Mouse (Mus musculus): ENCODE results near the gene Unc13b. TPM values are rescaled to one million over a fixed set of nuclear protein-coding genes. Genes with fewer than 3 reads are reported as not detected.
A peak's percentile ranks its signal among the peaks of the same experiment; 100 is the strongest.

The Unc13b gene
- polyA plus RNA-seq, 1 experiment from 2014 or later: 19.7 TPM

DNA sequence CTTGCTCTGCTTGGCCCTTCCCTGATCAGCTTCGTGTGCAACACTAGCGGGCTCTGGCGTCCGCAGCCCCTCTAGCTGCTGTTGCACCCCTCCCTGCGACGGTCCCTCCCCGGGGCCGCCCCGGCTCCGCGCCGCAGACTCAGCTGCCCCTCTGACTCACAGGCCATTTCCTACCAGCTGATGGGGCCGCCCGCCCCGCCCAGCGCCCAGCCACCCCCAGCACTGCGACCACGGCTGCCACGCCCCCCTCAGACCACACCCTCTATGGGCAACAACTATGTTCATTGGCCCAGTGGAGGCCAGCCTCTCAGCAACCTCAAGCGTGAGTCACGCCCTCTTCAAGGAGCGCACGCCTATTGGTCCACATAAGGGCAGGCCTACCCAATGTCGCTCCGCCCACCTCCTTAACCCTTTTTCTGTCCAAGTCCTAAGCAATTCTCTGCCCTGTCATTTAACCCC, 18.6 kb upstream of the Unc13b start:
- H3K4me1 ChIP-seq (replicated peaks): peaks cover 61% of the 10 kb centered on the region

DNA sequence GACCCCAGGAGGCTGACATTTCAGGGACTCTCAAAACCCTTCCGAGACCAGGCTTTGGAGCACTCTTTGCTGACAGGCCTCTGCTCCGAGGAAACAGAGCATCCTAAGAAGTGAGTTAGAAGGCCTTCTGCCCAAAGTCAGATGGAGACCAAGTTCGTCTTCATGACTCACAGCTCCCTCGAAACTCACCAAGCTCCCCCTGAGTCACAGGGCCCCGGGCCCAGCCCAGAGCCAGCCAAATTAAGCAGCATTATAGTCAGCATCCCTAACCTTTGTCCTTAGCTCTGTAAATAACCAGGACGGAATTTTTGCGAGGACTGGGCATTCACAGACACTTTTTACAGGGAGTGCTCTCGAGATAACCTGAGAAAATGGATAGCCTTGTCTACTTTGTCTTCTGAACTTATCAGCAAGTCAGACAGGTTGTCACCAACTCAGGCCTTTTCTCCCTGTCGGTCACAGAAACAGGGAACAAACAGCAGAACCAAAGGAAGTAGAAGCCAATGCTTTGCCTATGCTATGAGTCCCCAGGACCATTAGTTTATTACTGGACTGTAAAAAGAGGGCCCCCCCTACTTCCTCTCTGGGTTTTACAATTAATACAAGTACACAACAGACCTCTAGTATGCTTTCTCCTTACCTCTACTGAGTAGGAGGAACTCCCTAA, 17.7 kb upstream of the Unc13b start:
- Histone ChIP-seq H3K36me3 (peaks cover 9% of the 10 kb centered on the region), H3K9me3 (no peaks in the 10 kb centered on the region), H3K4me2 (peak overlapping the region; percentile 14), H3K4me3 (0 out of 2 replicates have a peak overlapping the region, but pooled peaks have one; percentile 81), H3K9ac (no peak overlapping the region), H3K27ac (peak overlapping the region; percentile 30; the same call in 1 of the 2 replicates), H3K4me1 (replicated peaks) (peaks cover 64% of the 10 kb centered on the region), H3K27me3 (no peaks in the 10 kb centered on the region)
- ATAC-seq (ENCODE audit: low FRiP score): no peak
- WGBS: 70% methylated on average over 9 of the region's 9 CpGs

More for the DNA sequence above, 18.6 kb upstream of the Unc13b start:
- under 1% methylated on average over 25 of the region's 25 CpGs for WGBS
- peak overlapping the region; percentile 95 for H3K4me2 ChIP-seq
- ATAC-seq (ENCODE audit: low FRiP score): peak; percentile 95
- peak overlapping the region; percentile 89 for H3K27ac ChIP-seq
- H3K27me3 ChIP-seq: no peaks in the 10 kb centered on the region
- peaks cover 18% of the 10 kb centered on the region for H3K36me3 ChIP-seq
- H3K4me3 ChIP-seq: peak overlapping the region; percentile 81
- no peaks in the 10 kb centered on the region for H3K9me3 ChIP-seq
- peak overlapping the region; percentile 92 for H3K9ac ChIP-seq

GRCm38 (mm10) chr4:43043644-43044357, 15.0 kb upstream of the Unc13b start:
- peak overlapping the region; percentile 56 for H3K4me3 ChIP-seq
- peak overlapping the region; percentile 76 for H3K9ac ChIP-seq
- ATAC-seq (ENCODE audit: low FRiP score): peak; percentile 62
- H3K27me3 ChIP-seq: no peaks in the 10 kb centered on the region
- peak overlapping the region; percentile 71 for H3K4me2 ChIP-seq
- no peaks in the 10 kb centered on the region for H3K9me3 ChIP-seq
- H3K4me1 ChIP-seq (replicated peaks): peaks cover 49% of the 10 kb centered on the region
- WGBS: 7% methylated on average over 7 of the region's 7 CpGs
- no peaks in the 10 kb centered on the region for H3K36me3 ChIP-seq
- peak overlapping the region; percentile 88 for H3K27ac ChIP-seq

DNA sequence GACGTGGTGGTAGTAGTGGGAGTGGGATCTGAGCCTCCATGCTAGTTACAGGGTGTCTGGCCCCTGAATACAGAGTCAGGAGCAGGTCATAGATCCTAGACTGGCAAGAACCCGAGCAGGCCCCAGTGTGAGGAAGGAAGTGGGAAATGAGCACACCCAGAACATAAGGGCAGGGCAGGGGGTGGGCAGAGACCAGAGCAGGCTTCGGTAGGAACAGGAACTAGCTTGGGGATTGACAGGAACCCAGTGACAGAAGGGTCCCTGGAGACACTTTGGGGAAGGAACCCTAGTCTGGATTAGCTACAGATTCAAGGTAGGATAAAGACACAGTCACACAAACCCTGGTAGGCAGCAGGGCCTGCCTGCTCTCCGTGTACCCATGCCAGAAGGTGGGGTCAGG, 14.1 kb upstream of the Unc13b start:
- Histone ChIP-seq H3K4me3 (peak overlapping the region; percentile 56), H3K36me3 (no peaks in the 10 kb centered on the region), H3K9me3 (no peaks in the 10 kb centered on the region), H3K4me2 (peak overlapping the region; percentile 71), H3K27me3 (no peaks in the 10 kb centered on the region), H3K9ac (peak overlapping the region; percentile 76), H3K27ac (peak overlapping the region; percentile 88), H3K4me1 (replicated peaks) (peaks cover 40% of the 10 kb centered on the region)
- ATAC-seq (ENCODE audit: low FRiP score): no peak
- WGBS: 3% methylated on average over 4 of the region's 4 CpGs

GRCm38 (mm10) chr4:43045285-43045658, 13.5 kb upstream of the Unc13b start:
- 3% methylated on average over 13 of the region's 13 CpGs for WGBS
- Histone ChIP-seq H3K9me3 (no peaks in the 10 kb centered on the region), H3K4me3 (peak overlapping the region; percentile 56), H3K9ac (peak overlapping the region; percentile 76), H3K4me1 (replicated peaks) (peaks cover 39% of the 10 kb centered on the region), H3K36me3 (no peaks in the 10 kb centered on the region), H3K4me2 (peak overlapping the region; percentile 71), H3K27ac (peak overlapping the region; percentile 88), H3K27me3 (no peaks in the 10 kb centered on the region)
- ATAC-seq (ENCODE audit: low FRiP score): peak; percentile 10; the same call in 1 of the 2 replicates

- Histone ChIP-seq H3K4me3 (peak within 1 kb of the TSS; percentile 56), H3K4me2 (peak within 1 kb of the TSS; percentile 71), H3K27me3 (no peaks in the 10 kb centered on the region), H3K9ac (peak within 1 kb of the TSS; percentile 76), H3K36me3 (no peaks in the 10 kb centered on the region), H3K4me1 (replicated peaks) (peaks cover 35% of the 10 kb centered on the region), H3K9me3 (no peaks in the 10 kb centered on the region), H3K27ac (peak within 1 kb of the TSS; percentile 88)
- under 1% methylated on average over 33 of the region's 33 CpGs for WGBS
- ATAC-seq (ENCODE audit: low FRiP score): peak; percentile 86
Observed at GRCm38 (mm10) chr4:43045659-43046302, 13.0 kb upstream of the Unc13b start, which contains the start of gene Fam214b. Fam214b (minus strand) TSS chr4:43046220.

- no peak for ATAC-seq (ENCODE audit: low FRiP score)
- Histone ChIP-seq H3K27ac (no peak overlapping the region), H3K27me3 (no peaks in the 10 kb centered on the region), H3K4me2 (peak overlapping the region; percentile 71), H3K4me1 (replicated peaks) (peaks cover 29% of the 10 kb centered on the region), H3K4me3 (0 out of 2 replicates have a peak overlapping the region, but pooled peaks have one; percentile 56), H3K9ac (no peak overlapping the region), H3K9me3 (no peaks in the 10 kb centered on the region), H3K36me3 (no peaks in the 10 kb centered on the region)
- 63% methylated on average over 5 of the region's 5 CpGs for WGBS
Observed at GRCm38 (mm10) chr4:43046607-43047006, 12.1 kb upstream of the Unc13b start.

GRCm38 (mm10) chr4:43047231-43047630, 11.5 kb upstream of the Unc13b start:
- Histone ChIP-seq H3K4me1 (replicated peaks) (peaks cover 29% of the 10 kb centered on the region), H3K4me3 (no peak overlapping the region), H3K4me2 (peak overlapping the region; percentile 71), H3K9ac (no peak overlapping the region), H3K36me3 (no peaks in the 10 kb centered on the region), H3K27me3 (no peaks in the 10 kb centered on the region), H3K9me3 (no peaks in the 10 kb centered on the region), H3K27ac (no peak overlapping the region)
- no peak for ATAC-seq (ENCODE audit: low FRiP score)
- 9% methylated on average over 5 of the region's 5 CpGs for WGBS

DNA sequence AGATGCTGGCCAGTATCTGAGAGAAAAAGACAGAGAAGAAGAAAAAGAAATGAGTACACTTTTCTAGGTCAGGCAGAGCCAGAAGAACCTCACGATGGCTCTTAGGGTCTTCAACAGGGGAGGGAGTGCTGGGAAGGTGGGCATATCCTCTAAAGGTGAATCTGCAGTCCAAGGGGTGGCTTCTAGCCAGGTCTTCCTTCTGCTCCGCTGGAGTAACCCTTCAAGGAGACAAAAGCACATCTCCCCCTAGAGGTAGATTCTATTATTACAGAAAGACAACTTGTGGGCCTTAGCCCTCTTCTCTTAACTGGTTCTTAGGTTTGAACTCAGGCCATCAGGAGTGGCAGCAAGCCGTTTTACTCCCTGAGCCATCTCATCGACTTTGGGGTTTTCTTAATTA, 6.1 kb upstream of the Unc13b start:
- Histone ChIP-seq H3K9me3 (no peaks in the 10 kb centered on the region), H3K4me3 (no peak overlapping the region), H3K27me3 (no peaks in the 10 kb centered on the region), H3K36me3 (no peaks in the 10 kb centered on the region), H3K4me2 (no peak overlapping the region), H3K4me1 (replicated peaks) (0 out of 2 replicates have a peak, but pooled peaks cover 1% of the 10 kb centered on the region), H3K9ac (no peak overlapping the region), H3K27ac (no peak overlapping the region)
- no peak for ATAC-seq (ENCODE audit: low FRiP score)
- WGBS: 21% methylated on average over 4 of the region's 4 CpGs

DNA sequence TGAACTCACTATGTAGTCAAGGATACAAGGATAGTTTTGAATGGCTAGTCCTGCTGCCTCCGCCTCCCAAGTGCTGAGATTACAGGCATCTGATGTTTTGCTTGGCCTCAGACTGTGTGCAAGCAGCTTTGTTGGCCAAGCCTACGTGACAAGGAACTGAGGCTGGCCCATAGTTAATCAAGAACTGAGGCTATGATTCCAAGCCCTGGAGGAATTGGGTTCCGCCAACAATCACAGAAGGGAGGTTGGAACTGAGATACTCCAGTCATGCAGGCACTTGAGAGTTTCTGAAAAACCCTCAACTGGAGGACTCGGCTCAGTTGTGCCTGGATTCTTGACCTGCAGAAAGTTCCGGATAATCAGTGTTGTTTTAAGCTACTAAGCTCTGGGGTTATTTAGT, 1.1 kb upstream of the Unc13b start:
- ATAC-seq (ENCODE audit: low FRiP score): no peak
- no peak overlapping the region for H3K27ac ChIP-seq
- no peaks in the 10 kb centered on the region for H3K27me3 ChIP-seq
- H3K36me3 ChIP-seq: no peaks in the 10 kb centered on the region
- WGBS: 95% methylated on average over 5 of the region's 5 CpGs
- no peaks in the 10 kb centered on the region for H3K9me3 ChIP-seq
- H3K9ac ChIP-seq: no peak overlapping the region
- no peak overlapping the region for H3K4me2 ChIP-seq
- peaks cover 18% of the 10 kb centered on the region for H3K4me1 ChIP-seq (replicated peaks)
- H3K4me3 ChIP-seq: no peak overlapping the region

- H3K4me3 ChIP-seq: peak overlapping the region; percentile 76
- WGBS: 19% methylated on average over 8 of the region's 8 CpGs
- H3K27ac ChIP-seq: 0 out of 2 replicates have a peak overlapping the region, but pooled peaks have one; percentile 86
- H3K36me3 ChIP-seq: no peaks in the 10 kb centered on the region
- peak; percentile 43 for ATAC-seq (ENCODE audit: low FRiP score)
- H3K27me3 ChIP-seq: no peaks in the 10 kb centered on the region
- no peaks in the 10 kb centered on the region for H3K9me3 ChIP-seq
- H3K9ac ChIP-seq: peak overlapping the region; percentile 84
- peaks cover 18% of the 10 kb centered on the region for H3K4me1 ChIP-seq (replicated peaks)
- H3K4me2 ChIP-seq: peak overlapping the region; percentile 72
Observed at GRCm38 (mm10) chr4:43058392-43058752, 381 bp upstream of the Unc13b start.

GRCm38 (mm10) chr4:43059697-43060096, 944 bp downstream of the Unc13b start:
- WGBS: 36% methylated on average over 3 of the region's 3 CpGs
- H3K9ac ChIP-seq: peak overlapping the region; percentile 84; the same call in 1 of the 2 replicates
- no peak for ATAC-seq (ENCODE audit: low FRiP score)

More at GRCm38 (mm10) chr4:43059697-43060096, 944 bp downstream of the Unc13b start:
- Histone ChIP-seq H3K4me1 (replicated peaks) (peaks cover 18% of the 10 kb centered on the region), H3K27me3 (no peaks in the 10 kb centered on the region), H3K27ac (peak overlapping the region; percentile 86; the same call in 1 of the 2 replicates), H3K4me2 (peak overlapping the region; percentile 72), H3K36me3 (no peaks in the 10 kb centered on the region), H3K4me3 (peak overlapping the region; percentile 76), H3K9me3 (no peaks in the 10 kb centered on the region)
